Mouse (Mus musculus): Measurements from ENCODE around the gene Orc2. TPM values are rescaled to one million over a fixed set of nuclear protein-coding genes. Genes with fewer than 3 reads are reported as not detected.

The Orc2 gene
- polyA plus RNA-seq, 1 experiment from 2014 or later, result 20.3 TPM

DNA sequence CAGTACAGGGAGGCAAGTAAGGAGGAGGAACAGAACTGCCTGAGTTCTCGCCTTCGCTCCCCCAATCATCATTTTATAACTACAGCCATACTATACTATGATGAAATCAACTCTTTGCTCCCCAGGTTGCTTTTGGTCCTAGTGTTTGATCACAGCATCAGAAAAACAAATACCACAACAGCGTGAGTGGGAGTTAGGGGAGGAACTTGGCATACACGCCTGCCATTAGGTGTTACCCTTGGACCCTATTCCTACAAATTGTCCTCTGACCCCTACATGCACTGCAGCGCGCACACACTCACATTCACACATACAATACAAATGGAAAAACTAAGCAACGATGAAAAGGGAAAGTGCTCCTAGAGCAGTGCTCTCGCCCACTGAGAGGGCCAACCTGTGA lies 29.2 kb downstream of the Orc2 start:
- 94% methylated on average over 8 of the region's 8 CpGs for WGBS
- no peak for ATAC-seq
- peaks cover 19% of the 10 kb centered on the region for H3K36me3 ChIP-seq (ENCODE audit: control insufficient read depth, insufficient read depth, low read length)
- no peaks in the 10 kb centered on the region for H3K9me3 ChIP-seq (ENCODE audit: control insufficient read depth, low read length)
- H3K4me2 ChIP-seq (ENCODE audit: low read depth, low read length), result no peak overlapping the region
- no peaks in the 10 kb centered on the region for H3K27me3 ChIP-seq (replicated peaks; ENCODE audit: control insufficient read depth, insufficient read depth, low read length)
- no peaks in the 10 kb centered on the region for H3K4me1 ChIP-seq (ENCODE audit: control insufficient read depth, insufficient read depth, low read length)
- no peak overlapping the region for H3K4me3 ChIP-seq (ENCODE audit: low read length)
- H3K9ac ChIP-seq (ENCODE audit: low read depth, low read length), result no peak overlapping the region
- no peak overlapping the region for H3K27ac ChIP-seq (ENCODE audit: low read length)

DNA sequence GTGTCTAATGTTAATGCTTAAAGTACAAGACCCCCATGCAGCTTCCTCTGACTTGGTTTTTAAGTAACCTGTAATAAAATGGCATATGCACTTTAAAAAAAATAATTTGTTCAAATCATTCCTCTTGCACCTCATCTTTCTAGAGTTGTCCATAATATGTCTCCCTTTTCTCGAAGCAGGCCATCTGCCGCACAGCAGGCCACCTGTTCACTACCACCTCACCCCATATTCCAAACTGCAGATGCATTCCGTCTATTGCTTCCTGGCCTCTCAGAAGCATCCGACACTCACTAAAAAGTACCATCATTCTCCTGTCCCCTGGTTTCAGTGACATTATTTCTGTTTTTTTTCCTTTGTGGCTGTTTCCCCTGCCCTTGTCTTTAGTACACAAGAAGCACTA lies 39.3 kb downstream of the Orc2 start:
- WGBS, result 97% methylated on average over 4 of the region's 4 CpGs

DNA sequence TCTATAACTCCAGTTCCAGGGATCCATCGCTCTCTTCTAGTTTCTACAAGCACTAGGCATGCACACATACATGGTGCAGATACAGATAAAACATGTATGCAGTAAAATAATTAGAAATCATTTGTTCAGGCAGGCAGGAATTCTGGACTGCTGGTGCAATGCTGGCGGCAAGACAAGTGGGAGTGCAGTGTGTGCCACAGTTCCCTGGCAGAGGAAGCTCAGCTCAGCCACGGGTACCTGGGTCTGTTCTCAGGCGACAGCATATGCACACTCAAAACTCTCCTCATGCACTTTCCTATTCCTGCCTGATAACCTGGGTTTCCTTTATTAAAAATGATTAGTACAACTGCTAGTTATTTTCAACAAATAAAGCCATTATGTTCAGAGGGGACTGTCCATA lies 39.9 kb downstream of the Orc2 start:
- 0 out of 2 replicates have a peak, but pooled peaks cover 2% of the 10 kb centered on the region for H3K36me3 ChIP-seq (ENCODE audit: control insufficient read depth, insufficient read depth, low read length)
- no peaks in the 10 kb centered on the region for H3K27me3 ChIP-seq (replicated peaks; ENCODE audit: control insufficient read depth, insufficient read depth, low read length)
- no peak overlapping the region for H3K4me2 ChIP-seq (ENCODE audit: low read depth, low read length)
- no peak overlapping the region for H3K4me3 ChIP-seq (ENCODE audit: low read length)
- H3K9me3 ChIP-seq (ENCODE audit: control insufficient read depth, low read length), result no peaks in the 10 kb centered on the region
- no peaks in the 10 kb centered on the region for H3K4me1 ChIP-seq (ENCODE audit: control insufficient read depth, insufficient read depth, low read length)
- H3K9ac ChIP-seq (ENCODE audit: low read depth, low read length), result no peak overlapping the region
- WGBS, result 94% methylated on average over 4 of the region's 4 CpGs
- ATAC-seq, result no peak
- H3K27ac ChIP-seq (ENCODE audit: low read length), result no peak overlapping the region

More for the DNA sequence above, 39.3 kb downstream of the Orc2 start:
- Histone ChIP-seq H3K9ac (ENCODE audit: low read depth, low read length) (no peak overlapping the region), H3K4me2 (ENCODE audit: low read depth, low read length) (no peak overlapping the region), H3K9me3 (ENCODE audit: control insufficient read depth, low read length) (no peaks in the 10 kb centered on the region), H3K27me3 (replicated peaks; ENCODE audit: control insufficient read depth, insufficient read depth, low read length) (no peaks in the 10 kb centered on the region), H3K4me3 (ENCODE audit: low read length) (no peak overlapping the region), H3K4me1 (ENCODE audit: control insufficient read depth, insufficient read depth, low read length) (no peaks in the 10 kb centered on the region), H3K27ac (ENCODE audit: low read length) (no peak overlapping the region), H3K36me3 (ENCODE audit: control insufficient read depth, insufficient read depth, low read length) (0 out of 2 replicates have a peak, but pooled peaks cover 2% of the 10 kb centered on the region)
- ATAC-seq, result no peak

DNA sequence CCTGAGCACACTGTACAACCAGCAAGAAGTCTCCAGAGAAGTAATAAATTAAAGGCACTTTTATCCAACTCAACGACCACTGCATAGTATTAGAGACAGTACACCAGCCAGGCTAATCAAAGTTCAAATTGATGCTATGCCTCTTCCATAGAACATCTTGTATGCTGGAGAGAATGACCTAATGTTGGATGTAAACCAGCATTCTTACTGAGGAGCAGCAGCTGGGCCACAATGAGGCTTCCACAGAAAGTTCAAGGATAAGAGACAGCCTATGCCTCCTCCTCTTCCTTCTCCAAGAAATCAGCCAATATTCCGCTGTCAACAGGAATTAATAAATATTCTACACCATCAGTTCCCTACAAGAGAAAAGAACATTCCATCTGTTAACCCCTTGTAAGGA lies 41.0 kb downstream of the Orc2 start:
- WGBS, result 57% methylated on average over 2 of the region's 2 CpGs
- Histone ChIP-seq H3K27me3 (replicated peaks; ENCODE audit: control insufficient read depth, insufficient read depth, low read length) (no peaks in the 10 kb centered on the region), H3K9me3 (ENCODE audit: control insufficient read depth, low read length) (no peaks in the 10 kb centered on the region), H3K4me1 (ENCODE audit: control insufficient read depth, insufficient read depth, low read length) (no peaks in the 10 kb centered on the region), H3K4me2 (ENCODE audit: low read depth, low read length) (no peak overlapping the region), H3K9ac (ENCODE audit: low read depth, low read length) (no peak overlapping the region), H3K4me3 (ENCODE audit: low read length) (no peak overlapping the region), H3K27ac (ENCODE audit: low read length) (no peak overlapping the region), H3K36me3 (ENCODE audit: control insufficient read depth, insufficient read depth, low read length) (peaks cover 2% of the 10 kb centered on the region; the same call in 1 of the 2 replicates)
- 0 out of 2 replicates have a peak, but pooled peaks have one; percentile 13 for ATAC-seq

DNA sequence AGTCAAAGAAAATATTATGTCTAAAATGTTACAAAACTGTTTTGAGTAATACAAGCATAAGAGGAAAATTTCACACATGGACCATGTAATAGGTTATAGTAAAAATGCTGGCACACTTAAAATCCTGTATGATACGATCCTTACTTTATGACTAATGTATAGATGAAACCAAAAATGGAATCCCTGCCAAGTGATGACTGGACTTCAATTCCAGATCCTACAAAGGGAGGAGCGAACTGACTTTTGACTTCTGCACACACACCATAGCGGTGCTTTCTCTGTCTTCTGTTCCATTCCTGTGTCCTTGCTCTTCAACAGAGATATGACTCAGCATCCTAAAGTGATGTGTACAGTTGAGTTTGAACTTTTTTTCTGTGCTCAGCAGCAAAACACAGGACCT lies 44.3 kb downstream of the Orc2 start:
- no peaks in the 10 kb centered on the region for H3K9me3 ChIP-seq (ENCODE audit: control insufficient read depth, low read length)
- ATAC-seq, result no peak
- H3K9ac ChIP-seq (ENCODE audit: low read depth, low read length), result no peak overlapping the region
- H3K36me3 ChIP-seq (ENCODE audit: control insufficient read depth, insufficient read depth, low read length), result peaks cover 6% of the 10 kb centered on the region; the same call in 1 of the 2 replicates
- H3K4me1 ChIP-seq (ENCODE audit: control insufficient read depth, insufficient read depth, low read length), result no peaks in the 10 kb centered on the region
- no peak overlapping the region for H3K27ac ChIP-seq (ENCODE audit: low read length)
- 93% methylated on average over 3 of the region's 3 CpGs for WGBS
- H3K27me3 ChIP-seq (replicated peaks; ENCODE audit: control insufficient read depth, insufficient read depth, low read length), result no peaks in the 10 kb centered on the region
- H3K4me3 ChIP-seq (ENCODE audit: low read length), result no peak overlapping the region
- H3K4me2 ChIP-seq (ENCODE audit: low read depth, low read length), result no peak overlapping the region

DNA sequence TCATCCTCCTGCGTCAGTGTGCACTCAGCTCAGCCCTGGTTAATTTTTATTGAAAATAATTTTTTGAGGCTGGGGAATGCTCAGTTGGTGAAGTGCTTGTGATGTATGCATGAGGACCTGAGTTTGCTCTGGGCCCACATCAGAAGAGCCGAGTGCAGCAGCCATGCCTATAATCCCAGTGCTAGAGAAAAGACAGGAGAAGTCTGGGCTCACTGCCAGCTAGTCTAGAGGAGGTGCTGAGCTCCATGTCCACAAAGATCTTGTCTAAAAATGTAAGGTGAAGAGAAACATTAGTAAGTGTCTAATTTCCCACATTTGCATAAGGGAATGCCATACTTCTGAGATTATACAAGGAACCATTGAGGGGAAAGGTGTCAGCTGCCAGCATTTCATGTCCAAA lies 46.0 kb downstream of the Orc2 start:
- WGBS, result 74% methylated on average over 2 of the region's 2 CpGs
- Histone ChIP-seq H3K4me2 (ENCODE audit: low read depth, low read length) (no peak overlapping the region), H3K4me3 (ENCODE audit: low read length) (no peak overlapping the region), H3K27me3 (replicated peaks; ENCODE audit: control insufficient read depth, insufficient read depth, low read length) (no peaks in the 10 kb centered on the region), H3K9ac (ENCODE audit: low read depth, low read length) (no peak overlapping the region), H3K4me1 (ENCODE audit: control insufficient read depth, insufficient read depth, low read length) (no peaks in the 10 kb centered on the region), H3K27ac (ENCODE audit: low read length) (no peak overlapping the region), H3K36me3 (ENCODE audit: control insufficient read depth, insufficient read depth, low read length) (peaks cover 15% of the 10 kb centered on the region; the same call in 1 of the 2 replicates), H3K9me3 (ENCODE audit: control insufficient read depth, low read length) (no peaks in the 10 kb centered on the region)
- no peak for ATAC-seq

DNA sequence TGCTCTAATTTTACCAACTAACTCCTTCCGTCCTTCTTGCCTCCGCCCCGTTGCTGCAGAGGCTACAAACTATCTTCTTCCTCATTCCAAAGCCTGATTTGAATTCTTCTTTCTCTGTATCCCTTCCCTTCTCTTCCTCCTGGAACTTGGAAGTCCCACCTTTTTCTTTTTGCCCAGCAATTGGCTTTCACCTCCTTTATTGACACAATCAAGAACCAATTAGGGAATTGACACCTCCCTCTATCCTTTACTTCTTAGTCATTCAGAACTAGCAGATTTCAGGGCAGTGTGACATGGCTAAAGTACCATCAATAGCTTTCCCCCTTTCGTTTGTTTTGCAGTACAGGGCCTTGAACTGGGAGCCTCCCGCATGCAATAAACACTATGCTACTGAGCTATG lies 46.7 kb downstream of the Orc2 start:
- 81% methylated on average over 5 of the region's 5 CpGs for whole genome bisulfite sequencing
- peaks cover 19% of the 10 kb centered on the region; the same call in 1 of the 2 replicates for H3K36me3 ChIP-seq (ENCODE audit: control insufficient read depth, insufficient read depth, low read length)
- H3K4me2 ChIP-seq (ENCODE audit: low read depth, low read length), result no peak overlapping the region

DNA sequence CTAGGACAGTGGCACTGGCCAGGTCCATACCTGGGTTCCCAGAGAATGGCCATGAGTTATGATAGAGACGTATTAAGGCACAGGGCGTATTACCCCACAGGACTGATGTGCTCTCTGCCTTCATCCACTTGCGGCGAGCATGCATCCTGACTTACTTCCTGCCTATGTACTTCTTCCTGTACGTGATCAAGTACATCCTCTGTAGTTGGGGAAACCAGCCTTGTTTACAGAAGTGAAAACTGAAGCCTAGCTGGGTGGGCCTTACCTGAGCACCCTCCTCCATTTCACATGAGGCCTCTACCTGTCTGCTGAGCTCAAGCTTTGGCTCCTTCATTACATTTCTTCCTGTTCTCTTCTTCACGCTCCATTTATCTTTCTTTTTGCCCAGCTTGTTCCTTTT lies 50.6 kb downstream of the Orc2 start:
- Histone ChIP-seq H3K27ac (ENCODE audit: low read length) (no peak overlapping the region), H3K4me2 (ENCODE audit: low read depth, low read length) (no peak overlapping the region), H3K36me3 (ENCODE audit: control insufficient read depth, insufficient read depth, low read length) (peaks cover 22% of the 10 kb centered on the region; the same call in 1 of the 2 replicates), H3K4me3 (ENCODE audit: low read length) (no peak overlapping the region), H3K4me1 (ENCODE audit: control insufficient read depth, insufficient read depth, low read length) (no peaks in the 10 kb centered on the region), H3K9me3 (ENCODE audit: control insufficient read depth, low read length) (no peaks in the 10 kb centered on the region), H3K27me3 (replicated peaks; ENCODE audit: control insufficient read depth, insufficient read depth, low read length) (no peaks in the 10 kb centered on the region), H3K9ac (ENCODE audit: low read depth, low read length) (no peak overlapping the region)
- 91% methylated on average over 6 of the region's 6 CpGs for WGBS
- ATAC-seq, result no peak

More for the DNA sequence above, 46.7 kb downstream of the Orc2 start:
- Histone ChIP-seq H3K9ac (ENCODE audit: low read depth, low read length) (no peak overlapping the region), H3K9me3 (ENCODE audit: control insufficient read depth, low read length) (no peaks in the 10 kb centered on the region), H3K4me1 (ENCODE audit: control insufficient read depth, insufficient read depth, low read length) (no peaks in the 10 kb centered on the region), H3K27ac (ENCODE audit: low read length) (no peak overlapping the region), H3K4me3 (ENCODE audit: low read length) (no peak overlapping the region), H3K27me3 (replicated peaks; ENCODE audit: control insufficient read depth, insufficient read depth, low read length) (no peaks in the 10 kb centered on the region)
- ATAC-seq, result no peak

DNA sequence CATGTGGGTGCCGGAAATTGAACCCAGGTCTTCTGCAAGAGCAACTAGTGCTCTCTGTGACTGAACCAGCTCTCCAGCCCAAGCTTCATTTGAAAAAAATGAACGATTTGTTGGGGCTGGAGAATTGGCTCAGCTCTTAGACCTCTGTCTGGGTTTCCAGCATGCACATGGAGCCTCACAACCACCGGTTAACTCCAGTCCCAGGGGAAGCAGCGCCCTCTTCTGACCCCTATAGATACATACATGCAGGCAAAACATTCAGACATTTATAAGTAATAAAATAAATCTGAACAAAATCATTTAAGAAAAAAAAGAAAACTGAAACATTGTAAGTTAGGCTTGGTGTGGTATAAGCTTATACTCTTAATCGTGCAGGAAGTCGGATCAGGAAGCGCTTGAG lies 56.5 kb downstream of the Orc2 start:
- Histone ChIP-seq H3K9me3 (ENCODE audit: control insufficient read depth, low read length) (no peaks in the 10 kb centered on the region), H3K4me1 (ENCODE audit: control insufficient read depth, insufficient read depth, low read length) (peaks cover 5% of the 10 kb centered on the region), H3K27me3 (replicated peaks; ENCODE audit: control insufficient read depth, insufficient read depth, low read length) (no peaks in the 10 kb centered on the region), H3K36me3 (ENCODE audit: control insufficient read depth, insufficient read depth, low read length) (0 out of 2 replicates have a peak, but pooled peaks cover 6% of the 10 kb centered on the region), H3K9ac (ENCODE audit: low read depth, low read length) (no peak overlapping the region), H3K4me2 (ENCODE audit: low read depth, low read length) (no peak overlapping the region), H3K4me3 (ENCODE audit: low read length) (no peak overlapping the region), H3K27ac (ENCODE audit: low read length) (no peak overlapping the region)
- ATAC-seq, result no peak
- 81% methylated on average over 7 of the region's 7 CpGs for WGBS

DNA sequence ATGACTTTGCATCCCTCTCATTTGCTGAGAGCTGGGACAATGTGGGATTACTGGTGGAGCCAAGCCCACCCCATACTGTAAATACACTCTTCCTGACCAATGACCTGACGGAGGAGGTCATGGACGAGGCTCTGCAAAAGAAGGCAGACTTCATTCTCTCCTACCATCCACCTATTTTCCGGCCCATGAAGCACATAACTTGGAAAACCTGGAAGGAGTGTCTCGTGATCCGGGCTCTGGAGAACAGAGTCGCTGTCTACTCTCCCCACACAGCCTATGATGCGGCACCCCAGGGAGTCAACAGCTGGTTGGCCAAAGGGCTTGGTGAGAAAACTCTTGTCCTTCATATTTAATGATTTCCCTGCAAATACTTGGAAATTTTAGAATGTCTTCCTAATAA lies 57.1 kb downstream of the Orc2 start:
- no peak overlapping the region for H3K4me3 ChIP-seq (ENCODE audit: low read length)

More for the DNA sequence above, 57.1 kb downstream of the Orc2 start:
- Histone ChIP-seq H3K36me3 (ENCODE audit: control insufficient read depth, insufficient read depth, low read length) (0 out of 2 replicates have a peak, but pooled peaks cover 1% of the 10 kb centered on the region), H3K4me2 (ENCODE audit: low read depth, low read length) (no peak overlapping the region), H3K9me3 (ENCODE audit: control insufficient read depth, low read length) (no peaks in the 10 kb centered on the region), H3K27ac (ENCODE audit: low read length) (no peak overlapping the region), H3K27me3 (replicated peaks; ENCODE audit: control insufficient read depth, insufficient read depth, low read length) (no peaks in the 10 kb centered on the region), H3K9ac (ENCODE audit: low read depth, low read length) (no peak overlapping the region), H3K4me1 (ENCODE audit: control insufficient read depth, insufficient read depth, low read length) (peaks cover 5% of the 10 kb centered on the region)
- ATAC-seq, result no peak
- 94% methylated on average over 7 of the region's 7 CpGs for WGBS
